Mouse (Mus musculus): ENCODE results near the gene Zfp2.

Zfp2 gene

DNA sequence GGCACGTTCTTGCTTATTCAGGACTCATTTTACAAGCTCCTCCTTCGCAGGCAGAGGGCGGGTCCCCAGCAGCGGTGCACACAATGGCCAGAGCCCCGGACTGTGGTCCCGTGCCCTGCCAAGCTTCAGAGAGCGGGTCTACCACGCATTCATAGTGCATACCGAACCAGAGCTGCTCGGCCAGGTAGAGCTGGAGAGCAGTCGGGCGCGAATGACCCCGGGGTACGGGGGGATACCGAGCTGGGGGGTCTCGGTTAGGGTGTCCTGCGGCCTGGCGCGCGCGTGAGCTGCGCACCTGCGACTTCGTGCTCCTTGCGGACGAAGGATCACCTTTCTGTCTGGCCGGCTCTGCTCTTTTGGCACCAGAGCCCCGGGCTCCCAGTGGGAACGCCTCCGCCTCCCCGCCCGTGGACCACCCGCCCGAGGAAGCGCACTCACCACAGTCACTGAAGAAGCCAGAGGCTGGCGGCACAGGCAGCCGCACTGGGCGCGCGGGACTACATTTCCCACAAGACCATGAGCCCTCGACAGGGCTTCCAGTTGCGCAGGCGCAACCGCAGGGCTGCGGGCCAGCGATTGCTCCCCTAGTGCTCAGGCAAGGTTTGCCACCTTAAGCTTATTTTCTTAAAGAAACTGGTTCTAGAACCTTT is at the start of gene Zfp2:
TSS of gene Zfp2 (minus strand) at position 495 of the 650 bp plus-strand sequence.
- DNase-seq: peak; percentile 95

DNA sequence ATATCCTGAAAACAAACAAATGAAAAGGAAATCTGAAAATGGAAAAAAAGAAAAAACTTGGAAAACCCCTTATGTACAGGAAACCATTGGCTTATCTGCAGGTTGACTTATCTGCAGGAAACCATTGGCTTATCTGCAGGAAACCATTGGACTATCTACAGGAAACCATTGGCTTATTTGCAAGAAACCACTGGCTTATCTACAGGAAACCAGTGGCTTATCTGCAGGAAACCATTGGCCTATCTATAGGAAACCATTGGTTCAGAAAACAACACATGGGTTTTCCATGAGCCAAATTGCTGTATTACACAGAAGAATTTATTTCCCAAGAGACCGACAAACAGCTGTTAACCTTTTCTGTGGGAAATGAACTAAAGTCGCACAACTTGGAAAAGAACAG is 48.9 kb upstream of the Zfp2 start:
- peak; percentile 25 for DNase-seq

DNA sequence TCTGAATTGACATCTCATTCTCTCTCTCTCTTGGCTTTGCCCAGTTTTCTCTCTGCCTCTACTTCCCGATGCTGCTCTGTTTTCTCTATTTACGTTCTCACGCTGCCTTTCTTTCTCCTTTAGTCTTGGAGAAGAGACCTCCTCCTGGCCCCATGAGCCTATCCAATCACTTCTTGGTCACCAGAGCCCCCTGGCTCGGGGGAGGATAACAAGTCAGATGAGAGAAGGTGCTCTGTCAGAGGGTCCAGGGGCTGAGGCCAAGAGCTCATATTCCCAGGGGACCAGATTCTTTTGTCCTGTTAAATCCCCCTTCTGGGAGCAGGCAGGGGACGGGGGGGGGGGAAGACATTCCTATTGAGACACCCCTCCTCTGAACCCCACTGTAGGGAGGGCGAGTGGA is 37.7 kb upstream of the Zfp2 start, which contains the start of gene Prop1:
TSS of gene Prop1 (minus strand) at position 101 of the 400 bp plus-strand sequence.
- no peak for DNase-seq

DNA sequence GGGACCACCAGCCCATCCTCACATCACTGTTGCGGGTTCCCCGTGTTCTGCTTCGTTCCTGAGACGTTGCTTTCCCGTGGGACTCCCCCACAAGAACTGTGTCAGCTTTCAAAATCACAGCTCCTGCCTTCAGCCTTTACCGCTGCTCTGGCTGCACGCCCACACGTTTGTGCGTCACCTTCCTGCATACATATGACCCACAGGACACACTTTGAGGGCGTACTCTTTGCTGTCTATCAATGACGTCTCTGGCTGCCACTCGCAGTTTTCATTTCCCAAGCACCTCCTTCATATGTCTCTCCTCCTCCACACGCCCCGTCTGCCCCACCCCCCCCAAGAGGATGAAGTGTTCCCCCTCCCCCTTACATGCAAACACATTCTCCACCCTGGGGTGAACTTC is 36.3 kb upstream of the Zfp2 start:
- peak; percentile 11 for DNase-seq

DNA sequence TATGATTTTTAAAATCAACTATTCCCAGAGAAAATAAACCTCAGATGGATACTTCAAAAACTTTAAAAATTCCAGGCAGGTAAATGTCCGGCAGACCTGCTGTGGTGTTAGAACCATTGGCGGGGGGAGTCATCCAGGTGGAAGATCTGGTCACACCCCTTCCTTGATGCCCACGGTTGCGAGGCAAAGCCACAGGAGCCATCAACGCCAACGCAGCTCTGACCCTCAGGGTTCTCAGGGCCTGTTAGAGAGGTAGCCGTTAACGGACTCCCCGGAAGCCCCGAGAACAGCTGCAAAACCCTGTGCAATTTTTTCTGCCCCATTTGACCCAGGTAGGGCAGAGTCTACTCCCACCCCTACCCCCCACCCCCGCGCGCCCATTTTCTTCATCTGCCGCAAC is 27.5 kb upstream of the Zfp2 start, which contains the start of gene 4933414I15Rik:
TSS of gene 4933414I15Rik (minus strand) at position 260 of the 400 bp plus-strand sequence.
- DNase-seq: no peak

DNA sequence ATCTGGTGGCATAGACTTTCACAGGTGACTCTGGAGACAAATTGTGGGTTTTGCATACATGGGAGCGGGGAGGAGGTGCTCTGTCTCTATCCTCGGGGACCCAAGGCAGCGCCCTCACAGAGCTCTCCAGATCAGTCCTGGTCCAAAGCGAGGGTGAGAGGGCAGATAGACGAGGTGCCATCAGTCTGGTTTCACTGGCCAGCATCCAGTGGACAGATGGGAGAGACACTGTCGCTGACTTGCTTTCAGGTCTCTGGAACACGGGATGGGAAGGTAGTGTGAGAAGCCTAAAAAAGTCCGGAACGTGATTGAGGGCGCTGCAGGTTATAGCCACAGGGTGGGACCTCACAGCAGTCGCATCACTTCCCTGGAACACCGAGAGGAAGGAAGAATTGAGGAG is 26.4 kb upstream of the Zfp2 start:
- DNase-seq: no peak

DNA sequence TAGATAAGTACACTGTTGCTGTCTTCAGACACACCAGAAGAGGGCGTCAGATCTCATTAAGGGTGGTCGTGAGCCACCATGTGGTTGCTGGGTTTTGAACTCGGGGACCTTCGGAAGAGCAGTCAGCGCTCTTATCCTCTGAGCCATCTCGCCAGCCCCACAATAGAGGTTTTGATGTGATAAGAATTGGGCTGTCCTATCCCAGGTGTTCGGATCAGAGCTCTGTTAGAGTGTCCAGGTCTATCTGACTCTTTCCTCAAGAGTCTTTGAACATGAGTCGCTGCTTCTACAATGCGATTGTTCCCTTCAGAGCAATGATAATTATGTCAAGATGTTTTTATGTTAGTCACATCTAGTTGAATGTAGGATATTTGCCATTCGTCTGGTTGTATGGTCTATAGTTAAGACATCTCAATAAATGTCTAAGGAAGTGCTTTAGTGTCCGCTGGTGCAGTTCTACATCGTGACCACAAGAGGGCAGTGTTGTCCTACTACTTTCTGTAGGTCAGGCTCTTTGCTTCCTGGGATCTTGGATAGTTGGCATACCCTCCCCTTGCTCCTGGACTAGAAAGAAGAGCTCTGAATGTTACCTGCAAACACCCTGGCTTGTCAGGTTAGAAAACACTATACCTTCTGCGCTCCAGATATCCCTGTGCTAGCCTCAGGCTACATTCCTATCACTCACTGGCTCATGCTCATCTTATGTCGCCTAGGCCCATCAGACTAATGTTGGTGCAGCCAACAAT is 23.8 kb upstream of the Zfp2 start:
- peak; percentile 40 for DNase-seq

DNA sequence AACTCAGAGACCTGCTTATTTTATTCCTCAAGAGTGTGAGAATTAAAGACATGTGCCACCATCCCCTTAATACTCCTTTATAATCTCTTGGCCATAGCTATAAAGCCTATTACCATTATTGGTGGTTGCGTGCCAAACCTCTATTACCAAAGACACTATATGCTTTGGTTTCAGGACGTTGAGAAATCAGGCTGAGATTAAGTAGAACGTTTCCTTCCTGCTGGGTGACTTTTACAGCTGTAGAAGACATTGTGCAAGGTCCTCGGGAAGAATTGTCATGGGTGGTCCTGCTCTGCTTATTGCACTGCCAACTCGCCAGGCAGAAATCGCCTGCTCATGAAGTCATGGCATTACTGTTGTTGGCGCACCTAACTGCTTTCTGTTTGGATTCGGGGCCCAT is 22.5 kb upstream of the Zfp2 start:
- no peak for DNase-seq

DNA sequence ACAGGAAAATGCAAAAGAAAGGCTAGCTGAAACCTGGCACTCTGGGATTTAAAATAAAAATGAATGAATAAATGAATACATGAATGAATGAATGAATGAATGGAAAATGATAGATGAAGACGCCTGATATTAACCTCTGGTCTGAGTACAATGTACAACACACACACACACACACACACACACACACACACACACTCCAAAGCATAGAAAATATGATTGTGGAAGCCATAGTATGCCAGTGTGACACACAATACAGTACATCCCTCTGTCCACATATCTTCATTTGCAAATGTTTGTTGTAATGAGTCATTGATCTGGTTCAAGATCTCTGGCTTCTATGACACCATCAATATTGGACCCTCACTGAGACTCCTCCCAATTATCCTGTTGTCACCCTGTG is 16.1 kb upstream of the Zfp2 start:
- no peak for DNase-seq

DNA sequence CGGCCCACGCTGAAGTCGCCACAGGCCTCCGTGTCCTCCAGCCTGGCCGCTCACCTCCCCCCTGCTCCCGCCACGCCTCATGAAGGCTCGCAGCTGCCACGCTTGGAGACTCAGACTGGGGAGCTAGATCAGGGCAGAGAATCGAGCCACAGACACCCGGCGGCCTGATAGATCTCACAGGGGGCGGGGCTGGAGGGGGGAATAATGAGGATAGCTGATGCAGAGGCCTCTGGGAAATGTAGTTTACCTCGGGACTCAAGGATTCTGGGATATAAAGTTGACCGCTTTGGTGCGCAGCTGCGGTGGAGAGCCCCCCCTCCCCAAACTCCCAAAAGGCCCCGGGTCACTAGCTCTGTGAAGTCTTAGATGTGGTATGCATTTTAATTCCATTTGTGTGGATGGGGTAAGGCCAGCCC is 15.5 kb upstream of the Zfp2 start, which contains the start of gene Zfp354b:
TSS of gene Zfp354b (minus strand) at position 183 of the 416 bp plus-strand sequence.
- DNase-seq: peak; percentile 90

DNA sequence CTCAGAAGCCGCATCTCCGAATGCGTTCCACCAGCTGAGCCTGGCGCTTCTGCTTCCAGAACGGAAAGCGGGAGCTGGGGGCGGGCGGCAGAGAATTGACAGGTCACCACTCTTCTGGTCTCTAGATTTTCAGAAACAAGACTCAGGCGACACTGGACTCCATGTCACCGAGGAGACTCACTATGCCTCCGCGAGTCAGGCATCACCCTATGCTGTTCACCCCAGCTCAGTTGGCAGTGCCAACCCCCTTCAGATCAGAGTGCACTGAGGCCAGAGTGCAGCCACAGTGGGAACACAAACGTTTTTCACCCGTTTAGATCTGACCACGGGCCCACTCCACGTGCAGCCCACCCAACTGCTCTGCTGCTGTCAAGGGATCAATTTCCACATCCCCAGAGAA is 15.1 kb upstream of the Zfp2 start:
- DNase-seq: no peak

DNA sequence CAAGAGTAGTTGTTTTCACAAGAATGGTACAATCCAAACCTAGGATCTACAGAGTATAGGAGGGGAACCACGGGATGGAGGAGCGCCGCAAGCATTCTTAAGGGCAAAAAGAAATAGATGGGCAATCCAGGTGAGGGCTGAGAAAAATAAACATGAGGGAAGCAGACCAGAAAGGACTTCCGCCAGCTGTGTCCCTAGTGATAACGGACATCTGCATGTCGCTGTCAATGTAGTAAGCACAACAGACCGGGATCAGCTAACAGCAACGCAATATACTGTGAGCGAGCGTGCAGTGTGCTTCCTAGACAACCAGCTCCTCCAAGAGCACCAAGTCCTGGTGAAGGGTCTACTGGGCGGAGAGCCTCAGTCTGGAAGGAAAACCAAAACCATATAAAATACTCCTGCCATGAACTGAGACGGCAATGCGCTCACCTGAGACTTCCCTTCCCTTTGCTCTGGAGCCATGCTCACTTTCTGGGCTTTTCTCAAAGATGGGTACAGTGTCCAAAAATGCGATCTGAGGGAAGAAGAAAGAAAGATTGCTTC is 14.6 kb upstream of the Zfp2 start:
- DNase-seq: no peak

DNA sequence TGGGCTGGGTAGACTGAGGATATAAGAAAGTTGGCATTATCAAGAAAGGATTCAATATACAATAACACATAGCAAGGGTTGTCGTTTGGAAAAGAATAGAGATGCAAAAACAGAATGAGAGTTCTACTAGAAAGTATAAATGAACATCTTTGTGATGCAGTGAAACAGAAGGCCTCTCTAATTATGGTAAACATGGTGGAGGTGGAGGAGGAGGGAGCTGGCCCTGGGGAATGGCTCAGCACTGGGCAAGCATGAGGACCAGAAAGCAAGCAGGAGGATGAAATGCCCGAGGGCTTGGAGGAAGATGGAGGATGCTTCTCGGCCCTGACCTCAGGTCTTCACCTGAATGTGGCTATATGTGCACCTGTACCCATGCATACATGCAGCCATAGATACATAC is 1.5 kb downstream of the Zfp2 start:
- no peak for DNase-seq

DNA sequence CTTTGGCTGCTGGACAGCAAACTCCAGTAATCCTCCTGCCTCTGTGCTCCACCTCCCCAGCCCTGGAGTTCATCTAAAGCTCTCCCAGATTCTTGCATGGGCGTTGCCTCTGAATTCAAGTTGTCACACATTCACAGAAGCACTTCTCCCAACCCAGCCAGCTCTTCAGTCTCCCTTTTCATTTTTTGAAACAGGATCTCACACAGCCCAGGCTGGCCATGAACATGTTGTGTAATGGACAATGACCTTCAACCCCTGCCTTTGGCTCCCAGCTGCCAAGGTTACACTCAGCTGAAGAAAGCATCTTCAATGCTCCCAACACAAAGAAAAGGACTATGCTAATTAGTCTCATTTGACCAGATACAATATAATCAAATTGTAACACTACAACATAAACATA is 2.7 kb downstream of the Zfp2 start:
- DNase-seq: no peak

DNA sequence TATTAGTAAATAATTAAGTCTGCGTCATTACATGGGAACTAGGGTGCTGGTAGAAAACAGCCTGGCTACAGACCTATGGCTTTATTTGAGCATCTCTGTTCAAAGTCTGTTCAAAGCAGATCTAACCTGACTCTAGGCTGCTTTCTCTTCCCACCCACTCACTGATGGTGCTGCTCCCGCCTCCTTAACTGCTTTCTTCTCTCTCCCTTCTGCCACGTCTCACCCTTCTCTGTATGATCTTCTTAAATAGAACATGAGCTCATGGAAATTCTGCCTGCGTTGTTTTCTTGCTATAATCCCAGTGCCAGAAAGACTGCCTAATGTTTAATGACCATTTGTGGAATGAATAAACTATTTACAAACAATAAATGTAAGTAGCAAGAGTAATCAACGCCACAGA is 7.8 kb downstream of the Zfp2 start:
- DNase-seq: no peak

DNA sequence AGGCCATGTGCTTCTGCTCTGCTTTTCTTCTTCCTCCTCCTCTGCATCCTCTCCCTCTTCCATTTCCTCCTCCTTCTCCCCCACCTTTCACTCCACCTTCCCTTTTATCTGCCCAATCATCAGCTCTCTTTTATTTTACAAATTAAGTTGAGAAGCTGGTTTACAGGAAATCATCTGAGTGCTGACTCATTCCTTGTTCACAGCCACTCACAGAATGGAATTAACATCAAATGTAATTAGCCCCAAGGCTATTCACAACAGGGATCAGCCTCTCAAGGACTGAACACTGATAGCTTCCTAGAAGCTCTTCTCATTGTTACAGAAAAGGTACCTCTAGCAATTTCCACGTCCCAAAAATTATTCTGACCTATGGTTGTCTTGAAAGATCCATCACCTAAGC is 18.6 kb downstream of the Zfp2 start:
- DNase-seq: no peak

DNA sequence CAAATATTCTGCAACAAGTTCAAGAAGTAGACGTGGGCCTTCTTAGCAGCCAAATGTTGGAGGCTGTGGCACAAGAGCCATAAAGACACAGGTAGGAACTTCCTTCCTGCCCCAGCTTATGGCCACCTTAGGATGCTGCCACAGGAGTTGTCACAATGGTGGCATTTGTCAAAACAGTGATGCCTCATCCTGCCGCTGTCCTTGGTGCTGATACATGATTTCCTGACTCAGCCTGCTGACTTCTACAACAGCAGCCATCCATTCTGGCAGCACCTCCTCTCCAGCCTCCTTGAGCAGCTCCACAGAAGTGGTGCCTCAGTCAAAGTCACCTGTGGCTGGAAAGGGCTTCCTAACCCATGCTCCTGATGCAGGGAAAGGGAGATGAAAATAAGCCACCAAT is 23.5 kb downstream of the Zfp2 start:
- no peak for DNase-seq

DNA sequence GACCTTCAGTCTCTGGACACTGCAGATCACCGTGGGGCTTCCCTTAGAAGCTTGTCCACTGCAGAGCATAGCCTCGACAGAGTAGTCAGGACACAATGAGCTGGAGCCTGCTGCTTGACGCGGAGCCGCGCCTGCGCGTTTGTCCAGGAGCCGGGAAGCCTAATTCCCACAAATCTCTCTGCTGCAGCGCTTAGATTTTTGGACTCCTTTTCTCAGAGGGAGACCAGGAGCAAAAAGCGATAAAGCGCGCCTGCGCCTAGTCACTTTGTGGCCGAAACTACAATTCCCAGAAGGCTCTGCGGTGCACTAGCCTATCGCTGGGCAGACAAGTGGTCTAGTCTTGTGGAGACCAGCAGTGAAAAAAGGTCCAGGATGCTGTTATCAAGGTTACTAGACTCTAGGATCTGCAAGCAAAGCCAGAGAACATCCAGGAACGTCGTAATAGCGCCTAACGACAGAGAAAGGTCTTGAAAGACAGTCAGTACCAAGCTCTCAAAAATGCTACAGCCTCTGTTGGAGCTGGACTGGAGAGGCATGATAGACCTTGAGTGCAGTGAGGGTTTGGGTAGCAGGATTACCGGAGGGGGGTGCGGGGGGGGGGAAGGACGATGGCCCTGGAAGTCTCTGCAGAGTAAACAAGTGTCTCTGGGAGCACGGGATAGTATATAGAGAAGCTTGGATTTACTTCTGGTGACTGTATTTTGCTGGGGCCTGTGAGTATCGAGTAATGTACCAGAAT is 28.4 kb downstream of the Zfp2 start, which contains the start of gene Zfp454:
TSS of gene Zfp454 (minus strand) at position 262 of the 739 bp plus-strand sequence.
- DNase-seq: peak; percentile 94

DNA sequence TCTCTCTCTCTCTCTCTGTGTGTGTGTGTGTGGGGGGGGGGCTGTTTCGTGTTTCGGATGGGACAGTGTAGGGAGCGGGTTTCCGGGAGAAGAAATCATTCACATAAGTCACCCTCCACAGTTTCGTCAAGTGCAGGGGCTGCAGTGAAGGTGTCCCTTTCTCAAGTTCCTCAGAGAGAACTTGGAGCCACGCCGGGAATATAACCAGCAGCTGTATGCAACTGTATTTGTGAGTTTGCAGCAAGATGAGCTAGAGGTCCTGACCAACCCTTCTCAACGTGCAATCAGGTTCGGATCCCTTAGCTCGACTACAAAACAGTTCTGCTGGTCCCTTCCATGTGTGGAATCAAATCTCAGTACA is 29.1 kb downstream of the Zfp2 start:
- DNase-seq: peak; percentile 30

DNA sequence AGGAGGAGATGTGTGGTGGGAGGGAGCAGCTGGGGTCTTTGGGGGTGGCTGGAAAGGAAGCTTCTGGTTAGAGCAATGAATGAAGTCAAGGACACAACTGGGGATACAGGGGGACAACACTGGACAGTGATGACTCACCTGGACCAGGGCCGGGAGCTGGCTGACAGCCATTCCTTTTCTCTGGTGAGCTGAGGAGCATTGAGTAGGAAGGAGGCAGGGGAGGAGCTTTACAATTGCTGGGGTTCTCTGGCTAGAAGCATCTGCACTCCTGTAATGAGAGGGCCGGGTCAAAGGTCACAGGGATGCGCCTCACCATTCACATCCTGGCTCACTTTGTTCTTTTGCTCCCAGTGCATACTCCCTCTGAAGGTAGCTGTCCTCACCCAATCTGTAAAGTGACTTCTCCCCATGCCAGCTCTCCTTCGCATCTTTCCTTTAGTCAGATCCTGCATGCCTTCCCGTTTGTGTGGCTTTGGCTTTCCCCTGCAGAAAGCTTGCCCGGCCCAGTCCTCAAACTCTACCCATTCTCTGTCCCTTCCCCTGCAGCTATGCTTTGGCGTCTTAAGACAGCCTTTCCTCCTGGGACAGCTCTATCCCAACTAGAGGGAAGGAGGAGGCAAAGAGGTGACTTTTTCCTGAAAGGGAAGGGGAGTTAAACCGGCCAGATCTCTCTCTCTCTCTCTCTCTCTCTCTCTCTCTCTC is 29.6 kb downstream of the Zfp2 start:
- peak; percentile 6 for DNase-seq

DNA sequence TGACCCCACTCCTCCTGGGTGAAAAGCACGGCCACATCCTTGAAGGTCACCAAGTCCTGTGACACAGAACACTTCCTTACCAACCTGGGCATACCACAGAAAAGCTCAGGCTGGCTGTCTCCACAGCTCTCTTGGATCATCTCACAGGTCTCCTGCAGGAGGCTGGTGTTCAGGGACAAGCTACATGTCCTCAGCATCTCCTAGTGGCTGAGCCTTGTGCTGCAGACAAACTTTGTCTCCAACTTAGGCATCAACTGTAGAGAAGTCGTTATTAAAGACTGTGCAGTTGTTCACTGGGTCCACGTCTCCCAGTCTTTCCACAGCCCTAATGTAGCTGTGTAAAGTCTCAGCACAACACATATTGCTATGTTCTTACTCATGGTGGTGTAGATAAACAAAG is 32.2 kb downstream of the Zfp2 start:
- DNase-seq: no peak

DNA sequence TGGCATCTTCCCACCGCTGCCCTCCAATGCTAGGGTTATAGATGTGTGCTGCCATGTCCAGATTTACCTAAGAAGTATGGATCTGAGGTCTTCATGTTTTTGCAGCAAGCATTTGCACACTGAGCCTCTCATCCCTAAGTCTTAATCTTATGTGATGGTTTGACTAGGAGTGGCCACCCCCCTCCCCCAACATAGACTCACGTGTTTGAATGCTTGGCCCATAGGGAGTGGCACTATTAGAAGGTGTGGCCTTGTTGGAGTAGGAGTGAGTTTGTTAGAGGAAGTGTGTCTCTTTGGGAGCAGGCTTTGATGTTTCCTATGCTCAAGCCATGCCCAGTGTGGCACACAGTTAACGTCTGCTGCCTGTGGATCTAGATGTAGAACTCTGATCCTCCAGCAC is 37.3 kb downstream of the Zfp2 start:
- DNase-seq: no peak
